Mouse (Mus musculus) ovary, postnatal 10 days (tissue): ENCODE measurements around the gene Tusc2.
"Not testable (repeated sequence)": the region's sequence is repeated elsewhere in the genome, so short reads cannot be mapped to it uniquely, and the experiment has no call there.

Source experiments
- DNase-seq: peaks from one replicate; pipeline ENCODE4 v3.0.0; 2022; ENCODE audit warnings: low spot score

Gene Tusc2

GRCm38 (mm10) chr9:107545199-107545598 is 17.9 kb upstream of the Tusc2 start:
- DNase-seq, result no peak

- no peak for DNase-seq
Measured at GRCm38 (mm10) chr9:107545602-107546001, 17.5 kb upstream of the Tusc2 start.

- no peak for DNase-seq
Measured at GRCm38 (mm10) chr9:107547026-107547425, 16.0 kb upstream of the Tusc2 start, which contains the start of gene Zmynd10. TSS of gene Zmynd10 (plus strand) at chr9:107547298.

GRCm38 (mm10) chr9:107547957-107548356 is 15.1 kb upstream of the Tusc2 start:
- no peak for DNase-seq

GRCm38 (mm10) chr9:107548820-107549219 is 14.2 kb upstream of the Tusc2 start:
- DNase-seq, result no peak

GRCm38 (mm10) chr9:107549297-107550074 is 13.6 kb upstream of the Tusc2 start:
- DNase-seq, result no peak

GRCm38 (mm10) chr9:107550491-107551116 is 12.5 kb upstream of the Tusc2 start:
- DNase-seq, result no peak

- DNase-seq, result no peak
Measured at GRCm38 (mm10) chr9:107551117-107551889, 11.8 kb upstream of the Tusc2 start, which contains the start of gene Rassf1. TSS of gene Rassf1 (plus strand) at chr9:107551555.

- no peak for DNase-seq
Measured at GRCm38 (mm10) chr9:107551890-107552355, 11.1 kb upstream of the Tusc2 start.

- no peak for DNase-seq
Measured at GRCm38 (mm10) chr9:107552690-107553393, 10.2 kb upstream of the Tusc2 start.

- no peak for DNase-seq
Measured at GRCm38 (mm10) chr9:107553541-107554318, 9.3 kb upstream of the Tusc2 start.

GRCm38 (mm10) chr9:107554319-107554825 is 8.7 kb upstream of the Tusc2 start:
- peak; percentile 90 for DNase-seq

- DNase-seq, result no peak
Measured at GRCm38 (mm10) chr9:107555031-107555457, 8.0 kb upstream of the Tusc2 start.

- DNase-seq, result no peak
Measured at GRCm38 (mm10) chr9:107555701-107556100, 7.4 kb upstream of the Tusc2 start.

GRCm38 (mm10) chr9:107556346-107556745 is 6.7 kb upstream of the Tusc2 start:
- no peak for DNase-seq

GRCm38 (mm10) chr9:107565556-107565955 is 2.5 kb downstream of the Tusc2 start:
- DNase-seq, result not testable (repeated sequence)

- DNase-seq, result no peak
Measured at GRCm38 (mm10) chr9:107566041-107566709, 3.1 kb downstream of the Tusc2 start.

GRCm38 (mm10) chr9:107566855-107567254 is 3.8 kb downstream of the Tusc2 start:
- no peak for DNase-seq

- DNase-seq, result no peak
Measured at GRCm38 (mm10) chr9:107567702-107568319, 4.8 kb downstream of the Tusc2 start, which contains the start of gene Hyal2. TSS of gene Hyal2 (plus strand) at chr9:107567945.
